Mouse (Mus musculus) ES-Bruce4 (cell line): ENCODE measurements around the gene Sergef. TPM values are rescaled to one million over a fixed set of nuclear protein-coding genes. Genes with fewer than 3 reads are reported as not detected.

ENCODE experiments used
- H3K27ac ChIP-seq: 2 replicates; pipeline ENCODE4 v1.5.1; 2012; ENCODE audit warnings: low read length, inconsistent platforms; ENCODE audit not compliant: insufficient read depth
- H3K27me3 ChIP-seq: 2 replicates; pipeline ENCODE4 v1.6.1; 2012; ENCODE audit warnings: mild to moderate bottlenecking, low read length, inconsistent platforms; ENCODE audit not compliant: control insufficient read depth, poor library complexity, insufficient read depth, severe bottlenecking
- H3K36me3 ChIP-seq: 2 replicates; pipeline ENCODE4 v1.6.1; 2012; ENCODE audit warnings: inconsistent platforms, mild to moderate bottlenecking, low read length, moderate library complexity; ENCODE audit not compliant: control insufficient read depth, poor library complexity, insufficient read depth, severe bottlenecking
- H3K4me1 ChIP-seq: one replicate; pipeline ENCODE4 v1.8.1; 2011; ENCODE audit warnings: low read length; ENCODE audit not compliant: control insufficient read depth, insufficient read depth
- H3K4me3 ChIP-seq: 2 replicates; pipeline ENCODE4 v1.5.1; 2011; ENCODE audit warnings: low read depth, mild to moderate bottlenecking, low read length
- H3K9ac ChIP-seq: 2 replicates; pipeline ENCODE4 v1.6.1; 2012; ENCODE audit warnings: low read depth, mild to moderate bottlenecking, inconsistent platforms; ENCODE audit not compliant: poor library complexity, severe bottlenecking
- H3K9me3 ChIP-seq: replicated peaks from 2 replicates; pipeline ENCODE4 v1.6.1; 2012; ENCODE audit warnings: mild to moderate bottlenecking, low read length, inconsistent platforms; ENCODE audit not compliant: control insufficient read depth, poor library complexity, insufficient read depth, severe bottlenecking
- CTCF ChIP-seq: IDR thresholded peaks from one replicate; pipeline ENCODE4 v1.8.1; 2011; ENCODE audit warnings: low read depth, low read length
- EP300 ChIP-seq: IDR thresholded peaks from 2 replicates; pipeline ENCODE4 v1.6.1; 2011; ENCODE audit warnings: low read depth, low read length; ENCODE audit not compliant: insufficient read depth
- POLR2A ChIP-seq: IDR thresholded peaks from one replicate; pipeline ENCODE4 v1.8.1; 2011; ENCODE audit warnings: low read length; ENCODE audit not compliant: insufficient read depth
- polyA plus RNA-seq: library from polyadenylated mRNA; stranded (reverse); fragments of >200 nt; gene quantifications from 2 replicates; pipeline ENCODE4 v1.2.4, GENCODE M21; 2011; ENCODE audit warnings: low read depth; ENCODE audit not compliant: missing spikeins, insufficient read depth, insufficient read length

Sergef gene
- polyA plus RNA-seq, 1 experiment, result 5.8 TPM

DNA sequence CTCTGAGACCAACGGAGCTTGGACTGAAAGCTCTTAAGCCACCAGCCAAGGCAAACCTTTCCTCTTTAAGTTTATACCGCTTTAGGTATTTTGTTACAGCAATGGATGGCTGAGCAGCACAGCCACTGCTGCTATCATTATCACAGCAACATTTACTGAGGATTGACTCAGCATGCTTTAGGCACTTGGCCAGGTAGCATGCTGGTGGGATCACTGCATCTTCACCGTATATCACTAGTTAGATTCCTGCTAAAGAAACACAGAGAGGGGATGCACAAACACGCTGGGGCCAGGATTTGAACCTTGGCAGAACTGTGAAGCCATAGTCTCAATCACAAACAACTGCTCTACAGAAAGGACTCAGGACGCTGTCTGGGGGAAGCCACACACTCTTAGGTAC, 152.8 kb downstream of the Sergef start:
- H3K4me1 ChIP-seq, result no peaks in the 10 kb centered on the region
- H3K36me3 ChIP-seq, result no peaks in the 10 kb centered on the region
- no peaks in the 10 kb centered on the region for H3K27me3 ChIP-seq
- no peak overlapping the region for H3K27ac ChIP-seq
- no peak overlapping the region for H3K4me3 ChIP-seq
- H3K9me3 ChIP-seq, result no peaks in the 10 kb centered on the region
- H3K9ac ChIP-seq, result no peak overlapping the region
- TF ChIP-seq CTCF (no peak), POLR2A (no peak), EP300 (no peak)

DNA sequence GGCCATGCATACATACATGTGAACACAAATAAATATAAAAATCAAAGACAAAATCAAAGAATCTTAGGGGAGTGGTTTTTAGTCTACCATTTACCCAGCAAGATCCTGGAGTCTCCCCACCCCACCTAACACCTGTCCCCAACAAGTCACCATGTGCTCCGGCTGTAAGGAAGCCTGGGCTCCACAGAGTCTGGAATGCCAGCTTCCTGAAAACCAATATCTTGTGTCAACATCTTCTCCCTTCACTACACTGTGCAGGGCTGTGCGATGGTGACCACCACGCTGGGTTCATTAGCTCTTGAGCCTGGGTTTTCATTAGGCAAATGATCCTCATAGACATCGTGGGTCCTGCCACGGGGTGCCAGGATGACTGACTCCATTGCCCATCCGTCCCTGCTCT, 155.4 kb downstream of the Sergef start:
- TF ChIP-seq POLR2A (no peak), EP300 (no peak), CTCF (no peak)
- Histone ChIP-seq H3K9me3 (no peaks in the 10 kb centered on the region), H3K27me3 (no peaks in the 10 kb centered on the region), H3K4me3 (no peak overlapping the region), H3K4me1 (no peaks in the 10 kb centered on the region), H3K9ac (no peak overlapping the region), H3K36me3 (no peaks in the 10 kb centered on the region), H3K27ac (no peak overlapping the region)

DNA sequence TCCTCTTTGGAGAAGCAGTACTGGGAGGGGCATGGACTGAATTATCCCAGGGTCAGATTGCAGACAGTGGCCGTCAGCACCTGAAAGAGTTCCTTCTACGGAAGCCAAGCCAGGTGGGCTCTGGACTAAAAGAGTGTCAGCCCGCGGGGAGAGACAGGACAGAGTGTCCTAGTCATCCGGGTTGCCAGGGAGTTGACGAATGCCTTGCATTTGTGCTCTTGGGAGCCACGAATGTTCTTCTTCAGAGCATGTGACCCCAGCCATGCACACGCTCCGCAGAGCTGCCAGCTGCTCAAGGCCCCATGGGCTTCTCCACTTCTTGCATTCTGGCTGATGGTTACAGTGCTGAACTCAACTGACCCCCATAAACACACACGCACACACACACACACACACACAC, 156.6 kb downstream of the Sergef start:
- no peaks in the 10 kb centered on the region for H3K4me1 ChIP-seq
- H3K27ac ChIP-seq, result no peak overlapping the region
- no peaks in the 10 kb centered on the region for H3K27me3 ChIP-seq
- H3K4me3 ChIP-seq, result no peak overlapping the region
- no peaks in the 10 kb centered on the region for H3K9me3 ChIP-seq
- H3K9ac ChIP-seq, result no peak overlapping the region
- TF ChIP-seq POLR2A (no peak), EP300 (no peak), CTCF (no peak)
- H3K36me3 ChIP-seq, result no peaks in the 10 kb centered on the region

DNA sequence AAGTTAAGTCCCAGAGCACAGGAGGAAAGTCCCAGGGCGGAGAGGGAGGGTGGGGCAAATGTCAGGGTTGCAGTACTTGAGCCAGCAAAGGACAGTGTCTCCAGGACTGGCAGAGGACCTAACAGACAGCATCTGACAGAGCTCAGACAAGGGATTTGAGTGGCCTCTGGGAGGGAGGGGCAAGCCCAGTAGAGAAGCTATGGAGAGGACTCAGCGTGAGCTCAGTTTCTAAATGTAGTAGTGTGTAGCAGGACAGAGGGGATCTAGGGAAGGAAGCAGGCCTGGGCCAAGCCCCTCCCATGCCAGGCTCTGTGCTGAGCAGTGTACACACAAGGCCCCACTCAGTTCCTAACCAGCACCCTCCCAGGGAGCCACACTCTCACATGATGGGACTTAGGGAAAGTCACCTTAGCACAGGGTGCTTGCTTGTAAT, 157.5 kb downstream of the Sergef start:
- Histone ChIP-seq H3K9me3 (no peaks in the 10 kb centered on the region), H3K27ac (no peak overlapping the region), H3K27me3 (no peaks in the 10 kb centered on the region), H3K4me3 (no peak overlapping the region), H3K9ac (no peak overlapping the region), H3K4me1 (no peaks in the 10 kb centered on the region), H3K36me3 (no peaks in the 10 kb centered on the region)
- TF ChIP-seq EP300, result no peak
- no peak for TF ChIP-seq CTCF
- no peak for TF ChIP-seq POLR2A

DNA sequence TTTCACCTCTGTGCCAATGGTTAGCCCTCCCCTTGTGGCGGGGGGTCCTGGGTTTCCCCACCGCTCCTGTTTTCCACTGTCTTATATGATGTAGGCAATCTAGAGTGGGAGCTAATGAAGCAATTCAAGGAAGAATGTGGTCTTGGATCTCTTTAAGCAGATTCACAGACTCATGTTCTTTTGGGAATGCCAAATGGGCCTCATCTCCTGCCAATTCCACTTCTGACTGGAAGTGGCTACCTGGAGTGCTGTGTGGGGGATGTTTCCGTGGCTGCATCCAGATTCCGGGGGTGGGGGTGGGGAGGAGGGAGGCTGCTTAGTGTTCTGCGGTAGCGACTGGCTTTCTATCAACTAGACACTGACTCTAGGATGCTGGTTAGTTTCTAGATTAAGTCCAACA, 159.8 kb downstream of the Sergef start:
- no peak overlapping the region for H3K4me3 ChIP-seq
- H3K27me3 ChIP-seq, result no peaks in the 10 kb centered on the region
- TF ChIP-seq POLR2A, result no peak
- no peak for TF ChIP-seq EP300
- no peak for TF ChIP-seq CTCF
- no peak overlapping the region for H3K9ac ChIP-seq
- no peak overlapping the region for H3K27ac ChIP-seq
- no peaks in the 10 kb centered on the region for H3K4me1 ChIP-seq
- H3K36me3 ChIP-seq, result no peaks in the 10 kb centered on the region
- no peaks in the 10 kb centered on the region for H3K9me3 ChIP-seq

DNA sequence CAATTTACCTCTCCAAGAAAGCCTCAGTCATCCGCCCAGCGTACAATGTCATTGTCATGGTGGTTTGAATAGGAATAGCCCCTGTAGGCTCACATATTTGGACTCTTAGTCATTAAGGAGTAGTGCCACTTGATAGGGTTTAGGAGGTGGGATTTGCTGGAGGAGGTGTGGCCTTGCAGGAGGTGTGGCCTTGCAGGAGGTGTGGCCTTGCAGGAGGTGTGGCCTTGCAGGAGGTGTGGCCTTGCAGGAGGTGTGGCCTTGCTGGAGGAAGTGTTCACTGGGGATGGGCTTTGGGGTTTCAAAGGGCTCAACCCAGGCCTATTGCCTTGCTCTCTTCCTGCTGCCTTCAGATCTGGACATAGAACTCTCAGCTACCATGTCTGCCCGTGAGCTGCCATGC, 162.2 kb downstream of the Sergef start:
- H3K27ac ChIP-seq, result no peak overlapping the region
- no peak for TF ChIP-seq POLR2A
- no peak for TF ChIP-seq CTCF
- TF ChIP-seq EP300, result no peak
- no peaks in the 10 kb centered on the region for H3K36me3 ChIP-seq
- H3K9ac ChIP-seq, result no peak overlapping the region
- no peak overlapping the region for H3K4me3 ChIP-seq
- no peaks in the 10 kb centered on the region for H3K4me1 ChIP-seq
- H3K9me3 ChIP-seq, result no peaks in the 10 kb centered on the region
- no peaks in the 10 kb centered on the region for H3K27me3 ChIP-seq
